Mouse (Mus musculus): ENCODE measurements around the gene Slc29a1. TPM values are rescaled to one million over a fixed set of nuclear protein-coding genes. Genes with fewer than 3 reads are reported as not detected.

Slc29a1 gene
- polyA plus RNA-seq, 1 experiment from 2014 or later = 30.7 TPM

GRCm38 (mm10) chr17:45584096-45584896 lies 15.1 kb downstream of the Slc29a1 start:
- H3K4me1 ChIP-seq = peaks cover 18% of the 10 kb centered on the region; the same call in 1 of the 2 replicates
- no peak overlapping the region; the same call in 1 of the 2 replicates for H3K9ac ChIP-seq
- no peaks in the 10 kb centered on the region for H3K9me3 ChIP-seq
- H3K4me2 ChIP-seq = no peak overlapping the region
- peak; percentile 41 for ATAC-seq (replicated peaks)
- no peaks in the 10 kb centered on the region for H3K27me3 ChIP-seq (replicated peaks)
- H3K4me3 ChIP-seq = no peak overlapping the region
- WGBS = 40% methylated on average over 12 of the region's 12 CpGs
- H3K36me3 ChIP-seq (replicated peaks) = no peaks in the 10 kb centered on the region
- peak overlapping the region; percentile 54 for H3K27ac ChIP-seq

- H3K4me1 ChIP-seq = peaks cover 18% of the 10 kb centered on the region; the same call in 1 of the 2 replicates
- ATAC-seq (replicated peaks) = no peak
- no peak overlapping the region for H3K4me3 ChIP-seq
- no peaks in the 10 kb centered on the region for H3K9me3 ChIP-seq
- no peak overlapping the region for H3K4me2 ChIP-seq
- H3K36me3 ChIP-seq (replicated peaks) = no peaks in the 10 kb centered on the region
- no peaks in the 10 kb centered on the region for H3K27me3 ChIP-seq (replicated peaks)
- H3K27ac ChIP-seq = no peak overlapping the region
- WGBS = 75% methylated on average over 6 of the region's 6 CpGs
- H3K9ac ChIP-seq = no peak overlapping the region
Measured at GRCm38 (mm10) chr17:45582715-45583355, 16.6 kb downstream of the Slc29a1 start.

GRCm38 (mm10) chr17:45582188-45582587 lies 17.2 kb downstream of the Slc29a1 start:
- Histone ChIP-seq H3K4me1 (peaks cover 18% of the 10 kb centered on the region; the same call in 1 of the 2 replicates), H3K4me3 (no peak overlapping the region), H3K4me2 (no peak overlapping the region), H3K27me3 (replicated peaks) (no peaks in the 10 kb centered on the region), H3K9me3 (no peaks in the 10 kb centered on the region), H3K9ac (no peak overlapping the region), H3K36me3 (replicated peaks) (no peaks in the 10 kb centered on the region), H3K27ac (no peak overlapping the region)
- ATAC-seq (replicated peaks) = no peak
- WGBS = 94% methylated on average over 6 of the region's 6 CpGs

GRCm38 (mm10) chr17:45581567-45581983 lies 17.8 kb downstream of the Slc29a1 start:
- H3K27me3 ChIP-seq (replicated peaks) = no peaks in the 10 kb centered on the region
- no peaks in the 10 kb centered on the region for H3K9me3 ChIP-seq
- H3K4me3 ChIP-seq = no peak overlapping the region
- H3K4me2 ChIP-seq = no peak overlapping the region
- 26% methylated on average over 2 of the region's 2 CpGs for WGBS
- peaks cover 18% of the 10 kb centered on the region; the same call in 1 of the 2 replicates for H3K4me1 ChIP-seq
- H3K36me3 ChIP-seq (replicated peaks) = no peaks in the 10 kb centered on the region
- no peak overlapping the region for H3K27ac ChIP-seq
- no peak overlapping the region for H3K9ac ChIP-seq
- ATAC-seq (replicated peaks) = no peak

GRCm38 (mm10) chr17:45580958-45581477 lies 18.4 kb downstream of the Slc29a1 start:
- WGBS = 44% methylated on average over 12 of the region's 12 CpGs
- no peak overlapping the region for H3K4me2 ChIP-seq
- 0 out of 2 replicates have a peak overlapping the region, but pooled peaks have one; percentile 7 for H3K27ac ChIP-seq
- H3K4me3 ChIP-seq = no peak overlapping the region
- ATAC-seq (replicated peaks) = no peak
- no peaks in the 10 kb centered on the region for H3K36me3 ChIP-seq (replicated peaks)
- H3K9ac ChIP-seq = no peak overlapping the region
- H3K27me3 ChIP-seq (replicated peaks) = no peaks in the 10 kb centered on the region
- H3K9me3 ChIP-seq = no peaks in the 10 kb centered on the region
- peaks cover 18% of the 10 kb centered on the region; the same call in 1 of the 2 replicates for H3K4me1 ChIP-seq

- WGBS = 92% methylated on average over 4 of the region's 4 CpGs
- Histone ChIP-seq H3K9me3 (no peaks in the 10 kb centered on the region), H3K27me3 (replicated peaks) (no peaks in the 10 kb centered on the region), H3K4me3 (no peak overlapping the region), H3K9ac (no peak overlapping the region), H3K36me3 (replicated peaks) (no peaks in the 10 kb centered on the region), H3K4me2 (no peak overlapping the region), H3K27ac (no peak overlapping the region), H3K4me1 (peaks cover 14% of the 10 kb centered on the region)
- ATAC-seq (replicated peaks) = no peak
Measured at GRCm38 (mm10) chr17:45579554-45579953, 19.9 kb downstream of the Slc29a1 start.

- Histone ChIP-seq H3K27ac (no peak overlapping the region), H3K36me3 (replicated peaks) (no peaks in the 10 kb centered on the region), H3K4me3 (no peak overlapping the region), H3K4me1 (peaks cover 12% of the 10 kb centered on the region), H3K4me2 (no peak overlapping the region), H3K27me3 (replicated peaks) (no peaks in the 10 kb centered on the region), H3K9ac (no peak overlapping the region), H3K9me3 (no peaks in the 10 kb centered on the region)
- ATAC-seq (replicated peaks) = no peak
- WGBS = 73% methylated on average over 7 of the region's 7 CpGs
Measured at GRCm38 (mm10) chr17:45578843-45579242, 20.6 kb downstream of the Slc29a1 start.

- ATAC-seq (replicated peaks) = no peak
- 50% methylated on average over 5 of the region's 5 CpGs for whole genome bisulfite sequencing
- no peaks in the 10 kb centered on the region for H3K9me3 ChIP-seq
- H3K4me2 ChIP-seq = no peak overlapping the region
- no peaks in the 10 kb centered on the region for H3K36me3 ChIP-seq (replicated peaks)
- no peaks in the 10 kb centered on the region for H3K27me3 ChIP-seq (replicated peaks)
- H3K9ac ChIP-seq = no peak overlapping the region
- no peak overlapping the region for H3K27ac ChIP-seq
- H3K4me1 ChIP-seq = peaks cover 12% of the 10 kb centered on the region
- no peak overlapping the region for H3K4me3 ChIP-seq
Measured at GRCm38 (mm10) chr17:45578242-45578641, 21.2 kb downstream of the Slc29a1 start.

GRCm38 (mm10) chr17:45575123-45575897 lies 24.1 kb downstream of the Slc29a1 start:
- H3K27ac ChIP-seq = peak overlapping the region; percentile 97
- H3K9ac ChIP-seq = peak overlapping the region; percentile 96; the same call in 1 of the 2 replicates
- WGBS = 89% methylated on average over 8 of the region's 8 CpGs
- H3K4me3 ChIP-seq = peak overlapping the region; percentile 88; the same call in 1 of the 2 replicates
- H3K4me1 ChIP-seq = peaks cover 26% of the 10 kb centered on the region
- no peak for ATAC-seq (replicated peaks)
- H3K4me2 ChIP-seq = peak overlapping the region; percentile 76
- no peaks in the 10 kb centered on the region for H3K27me3 ChIP-seq (replicated peaks)
- H3K36me3 ChIP-seq (replicated peaks) = peaks cover 13% of the 10 kb centered on the region
- no peaks in the 10 kb centered on the region for H3K9me3 ChIP-seq

- peak overlapping the region; percentile 97 for H3K27ac ChIP-seq
- peak overlapping the region; percentile 96 for H3K9ac ChIP-seq
- no peaks in the 10 kb centered on the region for H3K9me3 ChIP-seq
- H3K27me3 ChIP-seq (replicated peaks) = no peaks in the 10 kb centered on the region
- H3K36me3 ChIP-seq (replicated peaks) = peaks cover 23% of the 10 kb centered on the region
- H3K4me2 ChIP-seq = peak overlapping the region; percentile 76
- peaks cover 35% of the 10 kb centered on the region for H3K4me1 ChIP-seq
- 3% methylated on average over 17 of the region's 17 CpGs for whole genome bisulfite sequencing
- ATAC-seq (replicated peaks) = peak; percentile 64
- peak overlapping the region; percentile 88 for H3K4me3 ChIP-seq
Measured at GRCm38 (mm10) chr17:45574129-45574761, 25.2 kb downstream of the Slc29a1 start.

- under 1% methylated on average over 18 of the region's 18 CpGs for WGBS
- H3K9ac ChIP-seq = peak overlapping the region; percentile 96
- H3K4me1 ChIP-seq = peaks cover 39% of the 10 kb centered on the region
Measured at GRCm38 (mm10) chr17:45573780-45574123, 25.7 kb downstream of the Slc29a1 start.

More at GRCm38 (mm10) chr17:45573780-45574123, 25.7 kb downstream of the Slc29a1 start:
- no peaks in the 10 kb centered on the region for H3K9me3 ChIP-seq
- peak overlapping the region; percentile 97 for H3K27ac ChIP-seq
- no peaks in the 10 kb centered on the region for H3K27me3 ChIP-seq (replicated peaks)
- H3K4me2 ChIP-seq = peak overlapping the region; percentile 76
- peaks cover 28% of the 10 kb centered on the region for H3K36me3 ChIP-seq (replicated peaks)
- H3K4me3 ChIP-seq = peak overlapping the region; percentile 88
- ATAC-seq (replicated peaks) = peak; percentile 78

Data from midbrain, embryonic 15.5 days (tissue).